Mouse (Mus musculus) activated CD4-positive, CD25-positive, alpha-beta regulatory T cell (primary cell): ENCODE data around the gene Klkb1. TPM values are rescaled to one million over a fixed set of nuclear protein-coding genes. Genes with fewer than 3 reads are reported as not detected.

ENCODE experiments used
- polyA plus RNA-seq, 2 experiments: library from polyadenylated mRNA; unstranded; fragments of 100-300 nt; shearing (Covaris generic); gene quantifications; one replicate each; pipeline ENCODE4 v1.2.1; 2017

Klkb1 gene
- under 1 TPM; 0.07 to 0.29 TPM for polyA plus RNA-seq

GRCm38 (mm10) chr8:45294687-45295086 is at the start of gene Klkb1:
Klkb1 (minus strand) TSS chr8:45294859.

DNA sequence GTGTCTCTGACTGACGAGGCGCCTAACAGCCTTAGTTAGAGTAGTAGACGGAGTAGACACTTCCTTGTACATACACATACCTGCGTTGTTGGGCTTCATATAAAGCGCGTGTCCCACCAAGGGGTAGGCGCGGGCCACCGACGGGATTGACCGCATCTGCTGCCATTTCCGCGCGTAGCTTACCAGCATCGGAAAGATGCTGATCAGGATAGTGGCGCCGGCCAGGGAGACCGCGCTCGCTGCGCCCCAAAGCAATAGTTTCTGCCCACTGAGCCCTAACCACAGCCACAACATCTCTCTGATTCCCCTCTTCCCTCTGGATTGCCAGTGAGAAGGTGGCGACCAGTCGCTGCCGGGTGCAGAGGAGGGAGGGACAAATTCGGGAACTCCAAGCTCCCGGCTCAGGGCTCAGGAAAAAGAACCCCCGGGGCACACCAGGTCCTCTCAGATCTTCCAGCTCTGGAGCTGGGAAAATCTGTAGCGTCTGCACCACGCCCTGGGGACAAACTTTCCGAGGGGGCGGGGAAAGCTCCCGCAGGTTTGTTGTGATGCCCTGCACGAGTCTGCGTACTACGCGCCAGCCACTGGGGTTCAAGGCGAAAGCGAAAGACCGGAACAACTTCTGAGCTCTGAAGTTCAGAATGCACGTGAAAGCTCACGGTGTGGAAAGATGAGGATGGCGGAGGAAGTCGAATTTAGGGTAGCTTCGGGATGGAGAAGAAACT is 38.2 kb upstream of the Klkb1 start, which contains the start of gene Cyp4v3:
Gene Cyp4v3, minus strand, starts transcription at position 532 of the 725 bp plus-strand sequence.

DNA sequence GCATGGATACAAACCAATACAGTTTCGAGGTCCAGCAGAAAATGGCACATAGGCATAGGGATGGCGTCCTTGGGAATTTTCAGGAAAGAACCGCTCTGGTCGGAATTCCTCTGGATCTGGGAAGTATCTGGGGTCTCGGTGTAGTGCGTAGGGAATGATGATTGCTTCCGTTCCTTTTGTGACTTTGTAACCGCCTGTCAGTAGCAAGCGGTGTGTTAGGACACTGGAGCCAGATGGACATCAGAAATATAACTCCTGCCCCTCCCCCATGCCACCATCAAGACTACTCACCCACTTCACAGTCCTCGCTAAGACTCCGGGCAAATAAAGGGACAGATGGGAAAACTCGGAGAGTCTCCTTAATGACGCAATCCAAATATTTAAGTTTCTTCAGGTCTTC is 13.7 kb upstream of the Klkb1 start, which contains the start of gene Gm45753:
Gene Gm45753, minus strand, starts transcription at position 101 of the 400 bp plus-strand sequence.

DNA sequence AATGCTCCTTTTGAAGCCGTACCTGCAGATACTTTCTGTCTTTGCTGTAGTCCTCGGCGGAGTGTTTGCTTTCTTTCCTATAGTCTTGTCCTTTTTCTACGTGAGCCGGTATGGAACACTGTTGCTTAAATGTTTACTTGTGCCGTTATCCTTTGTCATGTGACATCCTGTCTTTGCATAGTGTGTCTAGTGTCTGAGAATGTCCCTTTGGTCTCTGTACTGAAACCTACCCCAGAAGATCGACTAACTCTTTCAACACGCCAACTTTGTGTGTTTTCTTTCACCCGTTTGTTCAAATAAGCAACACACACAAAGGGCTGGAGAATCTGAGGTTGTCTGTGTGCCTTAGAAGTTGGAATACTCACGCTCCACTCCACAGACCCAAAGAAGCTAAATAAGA is 32.7 kb downstream of the Klkb1 start, which contains the start of gene F11:
Gene F11, minus strand, starts transcription at position 112 of the 400 bp plus-strand sequence.

Other genes with a start within 250 kb of the Klkb1 start
- gene Mtnr1a, start 225.7 kb downstream of the Klkb1 start, polyA plus RNA-seq, result under 1 TPM in 1 of 2 experiments, not detected in 1; 0.34 TPM
- under 1 TPM in 1 of 2 experiments, not detected in 1; 0.10 TPM for gene F11, start 32.8 kb downstream of the Klkb1 start, polyA plus RNA-seq
- gene Gm45753, start 13.6 kb upstream of the Klkb1 start, polyA plus RNA-seq, result not detected
- 10 to 100 TPM in 1 of 2 experiments, 1 to 10 TPM in 1; 8.1 to 11.2 TPM for gene Cyp4v3, start 38.4 kb upstream of the Klkb1 start, polyA plus RNA-seq
- under 1 TPM in 1 of 2 experiments, not detected in 1; 0.28 TPM for gene Fam149a, start 87.4 kb upstream of the Klkb1 start, polyA plus RNA-seq
- under 1 TPM in 1 of 2 experiments, not detected in 1; 0.07 TPM for gene Tlr3, start 116.2 kb upstream of the Klkb1 start, polyA plus RNA-seq
- gene Sorbs2, start 212.9 kb upstream of the Klkb1 start, polyA plus RNA-seq, result 1 to 10 TPM in 1 of 2 experiments, not detected in 1; 1.6 TPM